Mouse (Mus musculus) kidney, adult 10 weeks (tissue): ENCODE measurements around the gene Nek9. TPM values are rescaled to one million over a fixed set of nuclear protein-coding genes. Genes with fewer than 3 reads are reported as not detected.

ENCODE experiments used
- polyA plus RNA-seq: library from polyadenylated mRNA; stranded (reverse); fragments of 350-450 nt; fragmentation: Illumina TruSeq; extraction: RNeasy Lipid Tissue Mini Kit (QIAGEN cat#74804); gene quantifications from one replicate; pipeline ENCODE4 v1.2.3, GENCODE M21; 2014; ENCODE audit warnings: low read depth, low replicate concordance

The Nek9 gene
- polyA plus RNA-seq = 38.2 TPM

DNA sequence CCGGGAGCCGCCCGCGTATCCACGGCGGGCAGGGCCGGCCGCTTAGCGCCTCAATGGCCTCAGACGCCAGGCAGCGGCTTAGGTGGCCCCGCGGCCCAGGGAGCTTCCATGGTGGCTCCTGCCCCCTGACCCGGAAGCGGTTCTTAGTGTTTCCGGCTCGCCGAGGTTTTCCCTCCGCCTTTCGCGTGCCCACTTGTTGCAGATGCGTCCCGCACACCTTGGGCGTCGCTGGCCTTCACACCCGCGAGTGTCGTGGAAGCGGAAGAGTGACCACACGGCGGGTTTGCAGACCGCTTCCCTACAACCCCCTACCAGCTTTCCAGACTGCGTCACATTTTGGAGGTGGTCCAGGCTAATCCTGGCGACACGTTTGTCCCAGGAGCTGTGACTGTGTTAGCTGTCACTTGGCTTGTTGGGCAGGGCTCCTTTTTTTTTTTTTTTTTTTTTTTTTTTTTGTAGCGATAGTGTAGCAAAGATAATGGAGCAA, at the start of gene Nek9:
Nek9 (minus strand) TSS at position 120 of the 487 bp plus-strand sequence.

DNA sequence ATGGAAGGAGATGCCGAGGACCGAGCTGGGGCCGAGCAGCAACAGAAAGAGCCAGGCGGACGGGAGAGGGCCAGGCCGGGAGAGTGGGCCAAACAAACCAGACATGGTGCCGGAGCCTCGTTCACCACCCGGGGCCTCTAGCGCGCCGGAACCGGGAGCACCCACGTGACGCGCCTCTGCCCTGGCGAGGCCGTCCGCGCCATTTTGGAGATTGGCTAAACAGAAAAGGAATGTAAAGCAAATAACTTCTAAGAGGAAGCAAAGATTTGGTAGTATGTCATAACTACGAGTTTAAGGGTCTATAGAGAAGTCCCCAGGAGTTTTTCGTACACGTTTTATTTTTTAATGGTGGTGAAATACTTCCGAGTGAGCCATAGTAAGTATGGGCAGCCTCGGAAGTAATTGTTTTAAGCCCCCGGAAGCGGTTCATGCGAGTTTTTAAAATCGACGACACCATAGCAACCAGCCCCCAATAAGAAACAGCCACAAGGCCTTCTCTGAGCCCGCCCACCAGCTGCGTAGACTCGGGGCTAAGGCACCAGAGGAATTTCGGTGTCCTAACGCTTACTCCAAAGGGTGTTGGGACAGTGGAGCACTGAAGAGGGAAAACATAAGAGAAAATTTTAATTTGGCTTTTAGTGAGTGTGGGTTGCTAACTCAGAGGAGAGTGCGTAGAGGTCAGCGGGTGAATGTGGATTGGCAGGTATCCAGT, 35.6 kb upstream of the Nek9 start, which contains the start of gene Tmed10:
Tmed10 (minus strand) TSS at position 287 of the 712 bp plus-strand sequence.

DNA sequence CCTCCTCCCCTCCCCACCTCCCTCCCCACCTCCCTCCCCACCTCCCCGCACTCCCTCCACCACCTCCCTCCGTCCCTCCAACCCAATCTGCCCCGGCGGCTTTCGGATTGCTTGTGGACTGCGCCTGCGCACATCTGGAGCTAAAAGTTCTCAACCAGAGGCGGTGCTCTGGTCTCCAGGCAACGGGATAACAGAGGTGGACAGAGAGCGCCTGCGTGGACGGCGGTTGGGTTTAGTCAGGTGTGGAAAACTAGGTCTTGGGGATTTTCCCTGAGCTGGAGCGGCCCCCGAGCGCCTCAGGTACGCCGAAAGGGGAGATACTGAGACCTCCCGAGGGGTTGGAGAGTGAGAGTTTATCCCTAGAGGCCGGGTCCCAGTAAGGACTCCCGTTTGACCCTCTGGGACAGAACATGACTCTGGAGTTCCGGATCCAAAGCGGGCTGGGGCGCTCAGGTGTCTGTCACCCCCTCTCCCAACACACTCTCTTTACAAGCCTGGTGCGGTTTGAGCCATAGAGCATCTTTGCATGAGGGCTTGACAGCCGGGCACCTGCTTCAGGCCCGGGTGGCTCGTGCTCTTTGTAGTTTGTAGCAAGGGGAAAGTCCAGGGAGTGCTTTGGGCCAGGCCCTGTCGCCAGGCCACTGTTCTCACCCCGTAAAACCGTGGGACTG, 50.5 kb downstream of the Nek9 start, which contains the start of gene Zc2hc1c:
Zc2hc1c (plus strand) TSS at position 106 of the 671 bp plus-strand sequence.

DNA sequence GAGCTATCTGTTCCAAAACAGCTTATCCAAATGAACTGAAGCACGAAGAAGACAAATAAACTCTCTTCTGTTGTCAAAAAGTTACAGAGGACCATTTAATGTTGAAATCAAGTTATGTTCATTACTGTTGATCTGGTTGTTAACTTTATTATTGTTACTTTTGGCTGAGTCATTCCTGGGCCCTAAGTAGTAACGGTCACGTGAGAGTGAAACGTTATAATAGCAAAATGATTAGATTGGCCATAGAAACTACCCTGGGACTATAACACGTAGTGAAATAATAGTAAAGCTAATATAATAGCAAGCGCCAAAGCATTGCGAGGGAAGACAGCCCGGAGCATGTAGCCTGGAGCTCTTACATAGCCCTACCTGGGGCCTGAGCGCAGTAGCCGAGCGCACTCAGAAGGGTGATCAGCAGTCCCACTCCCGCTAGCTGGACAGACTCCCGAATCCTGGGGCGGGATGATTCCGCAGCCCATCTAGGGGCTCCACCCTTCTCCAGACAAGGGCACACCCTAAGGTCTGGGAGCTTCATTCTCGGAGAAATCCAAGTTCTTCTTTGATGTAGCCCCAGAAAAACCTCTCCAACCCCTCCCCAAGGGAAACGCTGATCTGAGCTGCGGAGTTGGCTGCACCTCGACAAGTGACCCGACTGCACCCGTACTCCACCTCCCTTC, 51.2 kb downstream of the Nek9 start, which contains the start of gene Acyp1:
Acyp1 (minus strand) TSS at position 630 of the 677 bp plus-strand sequence.

DNA sequence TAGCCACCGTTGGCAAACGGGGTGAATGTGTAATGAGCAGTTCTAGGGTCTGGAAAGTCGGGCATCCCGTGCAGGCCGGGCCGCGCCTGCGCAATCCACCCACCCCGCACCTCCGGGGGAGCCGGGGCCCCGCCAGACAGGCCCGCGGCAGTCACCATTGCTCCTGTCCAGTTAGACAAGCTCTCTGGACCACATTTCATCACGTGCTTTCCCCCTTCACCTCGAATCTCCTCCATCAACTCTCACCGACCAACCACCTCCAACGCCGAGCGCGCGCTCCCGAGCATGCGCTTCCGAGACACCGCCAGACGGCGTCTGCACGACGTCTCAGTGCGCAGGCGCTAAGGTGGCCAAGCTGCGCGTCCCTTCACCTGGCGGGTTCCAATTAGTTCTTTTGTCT, 68.8 kb downstream of the Nek9 start, which contains the start of gene Mlh3:
Mlh3 (minus strand) TSS at position 281 of the 400 bp plus-strand sequence.

Other genes with a start within 250 kb of the Nek9 start
- gene Prox2, start 228.6 kb downstream of the Nek9 start, polyA plus RNA-seq = 1.5 TPM
- gene Dlst, start 228.5 kb downstream of the Nek9 start, polyA plus RNA-seq = 373 TPM
- not detected for gene Rps6kl1, start 188.1 kb downstream of the Nek9 start, polyA plus RNA-seq
- gene Pgf, start 161.6 kb downstream of the Nek9 start, polyA plus RNA-seq = not detected
- gene Eif2b2, start 119.9 kb downstream of the Nek9 start, polyA plus RNA-seq = 3.2 TPM
- 29.9 TPM for gene Mlh3, start 68.8 kb downstream of the Nek9 start, polyA plus RNA-seq
- 21.7 TPM for gene Acyp1, start 50.9 kb downstream of the Nek9 start, polyA plus RNA-seq
- gene Zc2hc1c, start 50.8 kb downstream of the Nek9 start, polyA plus RNA-seq = 3.3 TPM
- gene Tmed10, start 35.5 kb upstream of the Nek9 start, polyA plus RNA-seq = 246 TPM
- gene Fos, start 134.5 kb upstream of the Nek9 start, polyA plus RNA-seq = 13.4 TPM